Mouse (Mus musculus) left cerebral cortex, adult 9 months (tissue): ENCODE results near the gene 1700125H20Rik.
"Not testable (repeated sequence)": the region's sequence is repeated elsewhere in the genome, so short reads cannot be mapped to it uniquely, and the experiment has no call there.

Experiments used
- DNase-seq, 2 experiments: peaks; one replicate each; pipeline ENCODE4 v3.0.0; 2022; ENCODE audit warnings: low spot score in 2 of 2

1700125H20Rik gene

DNA sequence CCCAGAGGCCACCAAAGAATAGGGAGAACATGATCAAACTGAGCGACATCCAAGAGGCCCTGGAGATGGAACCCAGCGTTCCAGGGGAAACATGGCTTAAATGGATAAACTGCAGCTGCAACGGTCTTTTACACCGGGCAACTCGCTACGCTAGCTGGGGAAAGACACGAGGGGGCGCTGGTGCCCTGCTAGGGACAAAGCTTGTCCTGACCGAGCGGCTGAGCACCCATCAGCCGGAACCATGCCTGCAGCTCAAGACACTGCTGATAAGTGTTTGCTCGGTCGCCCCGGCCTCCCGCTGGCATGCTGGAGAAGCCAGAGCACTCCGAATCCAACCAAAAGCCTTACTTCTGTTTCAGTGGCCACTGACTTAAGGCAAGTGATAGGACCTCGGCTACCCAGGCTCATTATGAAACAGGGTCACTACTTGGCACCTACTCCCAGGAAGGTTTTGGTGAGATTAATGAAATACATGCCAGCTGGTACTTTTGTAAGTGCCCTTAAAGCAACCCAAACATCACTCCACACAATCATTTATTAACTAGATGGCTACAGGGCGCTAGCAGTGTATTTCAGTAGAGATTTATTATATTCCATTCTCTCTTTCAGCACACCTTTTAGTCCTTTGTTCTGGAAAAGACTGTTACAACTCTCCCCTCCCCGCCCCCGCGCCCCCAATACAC, at the start of gene 1700125H20Rik:
Gene 1700125H20Rik (plus strand): TSS at position 347 of the 683 bp plus-strand sequence.
- peak; percentile 42 to 88 for DNase-seq

DNA sequence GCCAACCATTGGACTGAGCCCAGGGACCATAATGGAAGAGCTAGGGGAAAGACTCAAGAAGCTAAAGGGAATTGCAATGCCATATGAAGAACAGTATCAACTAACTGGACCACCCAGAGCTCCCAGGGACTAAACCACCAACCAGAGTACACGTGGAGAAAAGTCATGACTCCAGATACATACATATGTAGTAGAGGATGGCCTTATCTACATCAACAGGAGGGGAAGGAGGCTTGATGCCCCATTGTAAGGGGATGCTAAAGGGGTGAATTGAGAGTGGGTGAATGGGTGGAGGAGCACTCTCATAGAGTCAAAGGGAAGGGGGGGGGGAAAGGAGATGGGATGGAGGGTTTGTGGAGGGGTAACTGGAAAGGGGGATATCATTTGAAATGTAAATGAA, 48.1 kb upstream of the 1700125H20Rik start:
- no peak for DNase-seq

DNA sequence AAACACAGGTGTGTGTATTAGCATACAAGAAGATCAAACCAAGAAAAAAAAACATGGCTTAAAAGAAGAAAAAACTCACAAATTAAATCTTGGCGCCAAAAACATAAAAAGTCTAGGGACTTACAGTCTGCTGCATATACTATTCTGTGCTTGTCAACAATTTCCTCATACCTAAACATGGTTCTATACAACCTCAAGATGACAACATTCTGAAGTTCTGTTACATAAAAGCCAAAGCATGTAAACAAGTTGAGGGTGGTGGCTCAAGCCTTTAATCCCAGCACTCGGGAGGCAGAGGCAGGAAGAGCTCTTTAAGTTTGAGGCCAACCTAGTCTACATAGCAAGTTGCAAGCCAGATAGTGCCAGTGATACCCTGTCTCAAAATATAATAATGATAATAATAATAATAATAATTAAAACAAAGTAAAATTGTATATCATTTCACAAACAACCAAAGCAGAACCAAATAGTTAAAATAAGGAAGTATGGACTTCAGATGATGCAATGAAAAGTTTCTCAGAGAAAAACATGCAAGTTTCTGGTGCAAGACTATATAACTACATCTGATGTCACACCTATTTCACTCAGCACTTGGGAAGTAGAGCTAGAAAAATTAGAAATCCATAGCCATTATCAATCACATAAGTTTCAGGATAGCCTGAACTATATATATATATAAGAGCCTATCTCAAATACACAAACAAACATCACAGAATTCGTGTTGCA, 46.8 kb upstream of the 1700125H20Rik start:
- no peak for DNase-seq

DNA sequence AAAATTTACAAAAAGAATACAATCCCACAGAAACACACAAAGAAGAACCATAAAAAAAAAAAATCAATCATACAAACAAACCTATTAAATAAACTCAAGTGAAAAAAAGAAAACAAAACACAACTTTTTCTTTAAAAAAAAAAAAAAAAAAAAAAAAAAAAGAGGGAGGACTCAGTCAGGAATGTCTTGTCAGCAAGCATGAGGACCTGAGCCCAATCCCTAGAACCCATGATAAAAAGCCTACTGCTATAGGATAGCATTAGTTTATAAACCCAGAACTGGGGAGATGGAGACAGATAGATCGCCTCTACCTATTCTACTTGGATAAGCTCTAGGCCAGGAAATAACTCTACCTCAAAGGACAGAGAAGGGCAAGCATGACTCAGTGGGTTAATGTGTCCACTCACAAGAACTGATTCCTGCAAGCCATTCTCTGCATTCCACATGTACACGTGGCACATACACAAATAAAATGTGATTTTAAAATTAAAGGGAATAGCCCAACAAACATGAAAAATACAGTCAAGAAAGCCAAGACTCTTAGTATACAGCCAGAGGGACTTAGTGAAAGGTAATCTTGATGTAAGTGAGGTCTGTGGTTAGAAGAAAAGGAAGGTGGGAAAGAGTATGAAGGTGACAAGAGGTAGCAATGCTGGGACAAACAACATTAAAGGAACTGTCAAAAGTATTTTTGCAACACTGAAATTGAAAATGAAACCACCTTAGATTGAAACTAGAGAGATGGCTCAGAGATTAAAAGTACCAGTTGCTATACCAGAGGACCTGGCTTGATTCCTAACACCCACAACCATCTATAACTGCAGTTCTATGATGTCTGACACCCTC, 43.7 kb upstream of the 1700125H20Rik start:
- DNase-seq: no peak

DNA sequence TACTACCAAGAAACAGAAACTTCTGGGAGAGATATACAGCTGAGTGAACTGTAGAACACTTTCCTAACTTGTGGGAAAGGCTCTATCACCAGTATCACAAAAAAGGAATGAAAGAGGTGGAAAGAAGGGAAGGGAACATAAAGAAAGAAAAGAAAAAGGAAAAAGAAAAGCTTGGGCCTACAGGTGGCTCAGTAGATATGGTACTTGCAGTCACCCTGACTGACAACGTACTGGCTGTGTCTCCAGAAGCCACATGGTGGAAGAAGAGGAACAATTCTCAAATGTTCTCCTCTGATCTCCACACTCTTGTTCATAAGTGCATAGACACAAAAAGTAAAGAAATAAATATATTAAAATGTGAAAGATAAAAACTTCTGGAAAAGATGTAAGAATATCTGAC, 41.3 kb upstream of the 1700125H20Rik start:
- DNase-seq: no peak

DNA sequence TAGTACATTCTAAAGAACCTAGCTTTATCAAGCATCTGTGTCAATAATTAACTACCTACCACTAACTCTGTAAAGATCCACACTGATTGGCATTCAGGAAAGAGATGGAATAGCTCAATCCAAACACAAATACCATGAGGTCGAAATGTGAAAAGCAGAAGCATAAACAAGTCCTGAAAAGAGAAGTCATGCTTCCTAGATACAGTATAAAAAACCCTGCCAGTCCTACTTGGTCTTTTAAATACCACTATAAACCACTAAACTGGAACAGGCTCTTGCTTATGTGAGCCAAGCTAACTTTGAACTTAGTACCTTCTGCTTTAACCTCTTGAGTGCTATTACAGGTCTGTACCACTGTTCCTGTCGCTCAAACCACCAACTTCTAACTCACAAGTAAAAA, 38.7 kb upstream of the 1700125H20Rik start:
- DNase-seq: no peak

DNA sequence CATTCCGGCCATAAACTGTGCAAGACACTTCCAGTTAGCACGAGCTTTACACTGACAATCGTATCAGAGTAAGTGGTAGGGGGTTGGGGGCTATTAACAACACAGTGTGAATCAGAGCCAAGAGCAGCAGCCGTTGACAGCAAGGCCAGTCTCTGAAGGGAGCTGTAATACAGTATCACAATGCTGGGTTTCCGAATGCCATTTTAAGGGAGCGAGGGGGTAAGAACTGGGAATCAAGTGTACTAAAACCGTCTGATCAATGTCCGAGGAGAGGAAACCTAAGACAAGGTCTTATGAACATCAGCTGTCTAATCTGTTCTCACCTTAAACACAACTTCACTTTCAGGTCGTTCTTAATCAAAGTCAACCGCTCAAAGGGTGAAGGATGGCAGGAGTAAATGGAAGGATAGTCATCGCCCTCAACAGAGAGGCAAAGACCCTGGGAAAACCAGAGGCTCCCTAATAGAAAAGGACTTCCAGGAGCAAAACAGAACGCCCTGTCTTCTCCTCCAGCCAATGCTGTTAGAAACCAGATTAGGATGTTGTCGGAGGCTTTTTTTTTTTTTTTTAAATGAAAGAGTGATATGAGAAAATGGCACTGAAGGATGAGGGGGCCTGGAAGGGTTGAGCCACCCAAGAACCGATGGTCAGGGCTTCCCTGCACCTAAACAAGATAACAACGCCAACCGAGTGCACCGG, 31.3 kb upstream of the 1700125H20Rik start:
- peak in 1 of 2 experiments; percentile 17 for DNase-seq

DNA sequence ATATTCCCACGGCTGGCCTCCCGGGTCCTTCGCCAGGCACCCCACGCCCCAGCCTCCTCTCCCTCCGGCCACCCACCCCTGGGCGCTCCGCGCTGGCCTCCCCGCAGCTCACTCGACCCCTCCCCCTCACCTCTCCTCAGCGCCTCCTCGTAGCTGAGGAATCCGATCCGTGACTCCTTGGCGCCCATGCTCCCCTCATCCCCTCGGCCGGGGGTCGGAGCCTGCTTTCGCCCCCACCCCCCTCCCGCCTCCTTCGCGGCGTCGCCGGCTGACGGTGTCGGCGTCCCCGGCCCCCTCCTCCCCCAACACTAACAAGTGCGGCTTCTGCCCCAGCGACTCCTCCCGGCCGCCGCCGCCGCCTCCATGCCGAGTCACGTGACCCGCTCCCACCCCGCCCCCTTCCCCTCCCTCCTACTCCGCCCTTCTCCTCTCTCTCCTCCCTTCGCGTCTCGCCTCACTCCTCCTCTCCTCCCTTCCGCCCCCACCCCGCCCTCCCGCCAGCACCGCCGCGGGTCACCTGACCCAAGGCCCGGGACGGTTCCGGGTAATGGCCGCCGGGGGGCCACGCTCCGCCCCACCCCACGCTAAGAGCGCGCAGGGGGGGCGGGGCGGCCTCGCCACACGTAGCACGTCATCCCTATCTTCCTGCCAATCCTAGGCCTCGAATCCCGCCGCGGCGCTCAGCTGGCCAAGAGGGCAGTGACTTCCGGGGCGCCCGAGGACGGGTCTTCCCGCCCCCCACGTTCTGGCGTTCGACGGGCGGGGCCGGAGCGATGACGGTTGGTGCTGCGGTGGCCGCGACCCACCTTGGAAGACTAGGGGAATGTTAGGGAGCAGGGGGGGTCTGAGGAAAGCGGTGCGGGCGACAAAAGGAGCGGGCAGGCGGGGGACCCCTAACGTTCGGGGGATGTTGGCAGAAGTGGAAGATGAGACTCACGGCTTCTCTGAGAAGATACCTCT, 30.3 kb upstream of the 1700125H20Rik start, which contains the start of gene Usp32:
Gene Usp32 (minus strand): TSS at position 581 of the 960 bp plus-strand sequence.
- peak; percentile 93 to 96 for DNase-seq

DNA sequence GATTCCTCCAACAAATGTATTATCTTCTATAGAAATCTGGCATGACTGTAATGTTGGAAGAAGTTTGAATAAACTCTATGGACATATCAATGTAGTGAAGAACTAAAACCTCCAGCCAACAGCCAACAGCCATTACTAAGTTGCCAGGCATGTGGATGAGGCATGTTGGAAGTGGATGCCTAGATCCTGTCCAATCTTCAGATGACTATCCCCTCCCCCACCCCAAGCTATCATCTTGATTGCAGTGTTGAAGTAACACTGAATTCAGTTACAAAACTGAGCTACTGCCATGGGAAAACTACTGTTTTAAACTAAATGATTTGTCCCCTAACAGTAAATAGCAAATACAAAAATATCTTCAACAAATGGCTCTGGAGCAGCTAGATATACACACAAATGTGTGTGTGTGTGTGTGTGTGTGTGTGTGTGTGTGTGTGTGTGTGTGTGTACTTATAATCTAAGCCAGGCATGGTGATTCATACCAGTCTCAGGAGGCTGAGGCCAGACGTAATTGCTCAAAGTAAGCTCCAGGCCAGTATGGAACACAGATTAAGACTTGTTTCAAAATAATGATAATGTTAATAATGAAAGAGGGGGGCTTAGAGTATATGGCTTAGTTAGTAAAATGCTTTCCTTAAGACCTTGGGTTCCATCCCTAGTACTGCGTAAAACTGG, 17.8 kb upstream of the 1700125H20Rik start:
- DNase-seq: no peak

DNA sequence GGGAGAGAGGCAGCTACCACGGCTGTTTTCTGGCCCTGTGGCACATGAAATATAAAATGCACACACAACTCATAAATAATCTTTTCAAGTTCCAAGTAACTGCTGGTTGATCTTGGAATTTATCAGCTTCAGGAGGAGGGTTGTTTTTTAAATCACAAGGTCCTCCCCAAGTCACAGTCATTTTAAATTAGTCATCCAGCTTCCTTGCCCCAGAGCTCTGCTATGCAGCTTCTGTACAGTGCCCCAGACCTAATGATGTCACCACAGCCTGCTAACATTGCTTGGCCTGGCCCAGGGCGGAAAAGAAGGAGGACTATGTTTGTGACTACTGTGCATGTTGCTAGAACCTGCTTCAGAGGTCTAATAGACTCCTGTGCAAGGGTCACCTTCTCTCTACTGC, 12.9 kb upstream of the 1700125H20Rik start:
- no peak for DNase-seq

DNA sequence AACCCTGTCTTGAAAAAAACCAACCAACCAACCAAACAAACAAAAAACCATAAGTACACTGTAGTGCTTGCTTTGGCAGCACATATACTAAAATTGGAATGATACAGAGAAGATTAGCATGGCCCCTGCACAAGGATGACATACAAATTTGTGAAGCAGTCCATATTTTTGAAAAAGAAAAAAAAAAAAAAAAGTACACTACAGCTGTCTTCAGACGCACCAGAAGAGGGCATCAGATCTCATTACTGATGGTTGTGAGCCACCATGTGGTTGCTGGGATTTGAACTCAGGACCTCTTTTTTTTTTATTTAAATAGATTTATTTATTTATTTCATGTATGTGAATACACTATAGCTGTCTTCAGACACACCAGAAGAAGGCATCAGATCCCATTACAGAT, 7.2 kb upstream of the 1700125H20Rik start:
- DNase-seq: not testable (repeated sequence)

DNA sequence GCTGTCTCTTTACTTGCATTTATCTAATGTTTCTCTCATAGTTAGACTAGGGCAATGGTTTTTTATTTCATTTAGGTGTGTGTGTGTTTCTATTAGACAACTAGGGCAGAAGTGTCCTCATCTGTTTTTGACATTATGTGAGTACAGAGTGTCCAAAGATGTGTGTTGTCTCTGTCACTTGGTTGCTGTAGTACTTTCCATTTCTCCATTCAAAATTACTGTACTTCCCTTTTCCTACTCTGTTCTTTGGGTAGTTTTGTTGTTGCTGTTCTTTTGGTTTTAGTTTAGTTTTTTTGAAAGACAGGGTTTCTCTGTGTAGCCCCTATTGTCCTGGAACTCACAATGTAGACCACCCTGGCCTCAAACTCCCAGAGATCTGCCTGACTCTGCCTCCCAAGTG, 5.8 kb upstream of the 1700125H20Rik start:
- DNase-seq: no peak

DNA sequence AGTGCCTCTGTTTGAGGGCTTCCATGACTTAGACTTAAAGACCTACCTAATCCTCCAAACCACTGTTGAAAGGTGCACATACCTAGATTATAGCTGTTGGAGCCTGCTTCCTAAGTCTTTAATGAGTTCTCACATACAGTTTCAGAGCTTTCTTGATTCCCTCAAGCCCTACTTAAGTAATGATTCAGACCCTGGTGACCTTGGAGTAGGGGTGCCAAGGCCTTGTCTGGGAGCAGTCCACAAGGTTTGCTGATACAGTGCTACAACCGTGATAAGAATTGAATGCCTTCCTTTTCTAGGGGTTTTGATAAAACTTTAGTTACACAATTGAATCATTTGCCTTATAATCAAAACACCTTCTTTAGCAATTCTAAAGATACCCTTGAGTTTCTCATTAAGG, 2.7 kb upstream of the 1700125H20Rik start:
- DNase-seq: no peak

DNA sequence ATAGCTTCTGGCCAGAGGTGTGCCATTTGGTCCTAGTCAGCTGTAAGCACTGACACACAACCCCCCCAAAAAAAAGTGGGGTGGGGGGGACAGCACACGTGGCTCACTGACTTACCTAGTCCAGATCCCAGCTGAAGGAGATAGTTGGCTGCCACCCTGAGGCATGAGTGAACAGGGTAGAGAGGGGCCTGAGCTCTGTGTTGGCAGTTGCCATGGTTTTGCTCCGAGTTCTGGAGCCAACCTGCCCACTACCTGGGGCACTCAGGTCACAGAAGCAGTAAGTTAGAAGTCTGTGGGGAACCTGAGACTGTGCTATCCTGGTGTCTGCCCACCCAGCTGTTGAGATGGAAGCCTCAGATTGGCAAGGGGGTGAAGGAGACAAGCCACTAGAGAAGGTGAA, 629 bp downstream of the 1700125H20Rik start:
- no peak for DNase-seq

DNA sequence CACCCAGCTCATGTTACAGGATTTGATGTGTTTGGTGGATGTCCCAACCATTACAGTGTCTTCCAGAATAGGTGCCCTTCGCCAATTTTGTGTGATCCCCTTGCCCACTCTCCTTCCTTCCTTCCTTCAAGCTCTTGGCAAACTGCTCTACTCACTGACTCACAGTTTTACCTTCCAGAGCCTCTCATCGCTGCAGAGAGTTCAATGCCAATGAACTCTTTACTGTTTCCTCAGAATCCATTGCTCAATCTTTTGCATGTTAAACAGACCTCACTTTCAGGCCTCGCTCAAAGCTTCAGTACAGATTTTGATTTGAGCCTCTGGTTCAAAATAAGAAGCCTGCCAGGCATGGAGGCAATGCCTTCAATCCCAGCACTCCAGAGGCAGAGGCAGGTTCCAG, 5.7 kb downstream of the 1700125H20Rik start:
- no peak for DNase-seq

DNA sequence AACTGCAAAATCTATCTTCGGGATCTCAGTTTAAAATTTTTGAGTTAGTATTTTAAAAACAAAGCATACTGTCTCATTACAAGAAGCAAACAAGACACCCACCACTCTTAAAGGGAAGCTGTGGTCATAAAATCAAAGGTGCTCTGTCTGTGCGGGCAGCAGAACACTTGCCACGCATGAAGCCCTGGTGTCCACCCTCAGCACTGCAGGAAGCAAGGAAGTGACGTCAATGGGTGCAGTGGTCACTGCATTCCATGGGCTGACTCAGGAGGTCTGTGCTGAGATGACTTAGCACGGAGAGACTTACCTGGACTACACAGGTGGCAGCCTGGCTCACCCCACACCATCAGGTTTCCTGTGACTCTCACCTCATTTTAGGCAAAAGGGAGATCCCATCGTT, 7.6 kb downstream of the 1700125H20Rik start:
- no peak for DNase-seq

DNA sequence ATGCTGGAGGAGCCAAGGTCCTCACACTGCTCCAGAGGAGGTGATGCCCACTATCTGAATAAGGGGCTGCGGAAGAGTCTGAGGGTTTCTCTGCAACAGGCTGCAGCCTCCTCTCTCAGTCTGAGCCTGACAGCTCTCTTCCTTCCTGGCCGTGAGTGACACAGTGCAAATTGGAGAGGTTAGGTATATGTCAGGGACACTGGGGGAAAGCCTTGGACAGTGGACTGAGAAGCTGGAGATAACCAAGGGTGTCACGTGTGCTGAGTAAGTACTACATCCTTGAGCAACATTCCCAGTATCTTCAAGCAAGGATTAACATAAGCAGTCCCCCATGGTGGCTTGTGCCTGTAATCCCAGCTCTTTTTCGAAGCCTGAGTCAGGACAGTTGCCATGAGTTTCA, 8.2 kb downstream of the 1700125H20Rik start:
- DNase-seq: no peak

DNA sequence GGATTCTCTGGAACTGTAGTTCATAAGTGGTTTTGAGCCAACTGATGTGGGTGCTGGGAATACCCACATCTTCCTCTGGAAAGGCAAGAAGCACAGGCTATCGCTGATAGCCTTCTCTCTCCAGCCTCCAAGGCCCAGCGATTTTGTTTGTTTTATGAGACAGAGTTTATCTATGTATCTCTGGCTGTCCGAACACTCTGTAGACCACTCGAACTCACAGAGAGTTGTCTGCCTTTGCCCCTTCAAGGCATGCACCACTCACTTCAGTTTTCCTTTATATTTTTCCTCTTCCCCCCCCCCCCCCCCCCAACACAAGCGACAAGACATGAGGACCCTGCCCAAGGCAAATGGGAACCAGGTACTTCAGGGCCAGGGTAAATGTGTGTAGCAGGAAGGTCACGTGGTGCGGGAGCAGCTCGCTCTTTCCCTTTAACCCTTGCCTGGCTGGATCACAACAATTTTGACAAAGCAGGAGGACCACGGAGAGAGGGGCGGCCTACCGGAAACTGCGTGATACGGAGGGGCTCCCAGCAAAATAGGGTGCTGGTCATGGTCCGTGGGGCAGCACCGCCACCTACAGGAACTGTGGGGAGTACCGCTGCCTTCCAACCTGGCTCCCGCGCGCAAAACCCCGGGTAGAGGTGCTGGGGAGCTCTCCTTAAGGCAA, 12.5 kb downstream of the 1700125H20Rik start:
- DNase-seq: peak in 1 of 2 experiments; percentile 73

DNA sequence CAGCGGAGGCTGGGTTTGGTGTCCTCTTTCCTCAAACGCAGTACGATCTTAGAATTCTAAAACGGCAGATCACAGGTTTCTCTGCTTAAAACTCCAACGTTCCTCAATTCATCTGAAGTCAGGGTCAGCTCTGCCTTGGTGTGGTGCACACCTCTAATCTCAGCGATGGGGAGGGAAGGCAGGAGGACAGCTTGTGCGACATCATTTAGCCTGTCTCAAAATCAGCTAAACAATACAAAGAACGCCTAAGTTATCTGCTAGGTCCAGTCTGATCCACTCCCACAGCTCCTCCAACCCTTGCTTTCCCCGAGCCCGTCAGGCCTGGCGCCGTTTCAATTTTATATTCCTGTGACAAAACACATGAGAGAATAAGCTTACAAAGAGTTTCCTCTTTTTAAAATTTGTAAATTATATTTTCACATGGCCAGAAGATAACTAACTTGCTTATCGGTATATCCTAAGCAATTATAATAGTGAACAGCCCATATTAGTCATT, 13.1 kb downstream of the 1700125H20Rik start:
- DNase-seq: peak in 1 of 2 experiments; percentile 11
